Mouse (Mus musculus): ENCODE measurements around the gene Loxl3. TPM values are rescaled to one million over a fixed set of nuclear protein-coding genes. Genes with fewer than 3 reads are reported as not detected.
A peak's percentile ranks its signal among the peaks of the same experiment; 100 is the strongest.

Loxl3 gene
- polyA plus RNA-seq, 1 experiment from 2014 or later = 7.2 TPM

DNA sequence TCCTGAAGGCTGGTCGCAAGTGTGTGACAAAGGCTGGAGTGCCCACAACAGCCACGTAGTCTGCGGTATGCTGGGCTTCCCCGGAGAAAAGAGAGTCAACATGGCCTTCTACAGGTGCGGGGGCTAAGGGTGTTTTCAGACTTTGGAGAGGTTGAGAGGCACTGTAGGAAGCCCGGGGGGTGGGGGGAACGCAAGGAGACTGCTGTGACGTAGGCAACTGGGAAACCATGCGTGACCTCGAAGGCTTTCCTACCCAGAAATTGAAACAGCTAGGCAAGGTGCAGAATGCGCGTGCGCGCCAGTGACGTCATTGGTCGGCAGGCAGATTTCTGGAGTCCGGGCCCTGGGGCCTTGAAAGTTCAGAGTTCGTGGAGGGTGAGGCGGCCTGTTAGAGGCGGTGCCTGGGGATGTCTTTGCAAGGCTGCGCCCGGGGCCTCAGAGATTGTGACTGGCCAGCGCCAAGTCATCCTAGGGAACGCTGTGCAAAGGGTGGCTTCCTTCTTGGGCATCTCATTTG lies 4.6 kb downstream of the Loxl3 start:
- no peaks in the 10 kb centered on the region for H3K36me3 ChIP-seq (replicated peaks)
- 9% methylated on average over 24 of the region's 24 CpGs for WGBS
- H3K4me3 ChIP-seq = peak overlapping the region; percentile 40
- peak; percentile 92 for DNase-seq (ENCODE audit: extremely low spot score, low spot score)
- H3K4me1 ChIP-seq = peaks cover 37% of the 10 kb centered on the region
- H3K27me3 ChIP-seq (ENCODE audit: poor library complexity, severe bottlenecking) = peaks cover 53% of the 10 kb centered on the region
- no peaks in the 10 kb centered on the region for H3K9me3 ChIP-seq
- H3K27ac ChIP-seq = peak overlapping the region; percentile 67

DNA sequence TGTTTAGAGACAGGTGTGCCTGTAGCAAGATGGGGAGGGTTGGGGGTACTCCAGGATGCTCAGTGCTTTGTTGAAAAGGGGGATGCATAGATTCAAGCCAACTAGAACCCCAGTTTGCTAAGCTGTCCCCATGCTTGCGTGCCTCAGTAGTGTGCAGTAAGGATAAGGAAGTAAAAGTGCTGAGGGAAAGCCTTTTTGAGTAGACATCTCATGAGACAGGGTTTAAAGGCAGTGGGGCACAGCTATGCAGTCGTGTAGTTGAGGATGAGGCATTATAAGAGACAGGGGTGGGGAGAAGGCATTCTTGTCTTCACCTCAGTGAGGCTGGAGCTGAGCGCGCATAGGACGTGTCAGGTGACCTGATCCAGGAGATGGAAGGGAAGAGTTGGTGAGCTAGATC lies 6.6 kb downstream of the Loxl3 start:
- no peak for DNase-seq (ENCODE audit: extremely low spot score, low spot score)
- H3K9me3 ChIP-seq = no peaks in the 10 kb centered on the region
- H3K36me3 ChIP-seq (replicated peaks) = no peaks in the 10 kb centered on the region
- peaks cover 29% of the 10 kb centered on the region for H3K4me1 ChIP-seq
- WGBS = 78% methylated on average over 5 of the region's 5 CpGs
- H3K27me3 ChIP-seq (ENCODE audit: poor library complexity, severe bottlenecking) = peaks cover 32% of the 10 kb centered on the region
- no peak overlapping the region for H3K27ac ChIP-seq
- no peak overlapping the region for H3K4me3 ChIP-seq

DNA sequence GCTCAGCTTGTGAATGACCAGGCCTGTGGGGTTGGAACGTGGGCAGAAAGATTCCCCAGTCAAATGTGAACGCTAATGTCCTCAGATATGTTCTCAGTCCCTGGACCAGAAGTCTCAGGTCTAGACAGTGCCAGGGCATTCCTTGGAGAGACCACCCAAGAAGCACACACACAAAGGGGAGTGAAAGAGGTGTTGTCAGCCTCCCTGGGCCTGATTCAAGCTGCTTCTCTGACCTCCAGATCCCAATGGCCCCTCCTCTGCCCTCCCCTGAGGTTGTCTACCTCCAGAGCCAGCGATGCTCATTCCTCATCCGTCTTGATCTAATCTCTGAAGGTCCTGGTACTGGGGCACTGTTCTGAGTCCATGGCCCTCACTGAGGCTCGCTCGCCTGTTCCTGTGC lies 9.6 kb downstream of the Loxl3 start:
- Histone ChIP-seq H3K9me3 (no peaks in the 10 kb centered on the region), H3K4me3 (no peak overlapping the region), H3K27me3 (ENCODE audit: poor library complexity, severe bottlenecking) (peaks cover 5% of the 10 kb centered on the region), H3K27ac (no peak overlapping the region), H3K36me3 (replicated peaks) (no peaks in the 10 kb centered on the region), H3K4me1 (peaks cover 21% of the 10 kb centered on the region)
- no peak for DNase-seq (ENCODE audit: extremely low spot score, low spot score)
- WGBS = 70% methylated on average over 6 of the region's 6 CpGs

DNA sequence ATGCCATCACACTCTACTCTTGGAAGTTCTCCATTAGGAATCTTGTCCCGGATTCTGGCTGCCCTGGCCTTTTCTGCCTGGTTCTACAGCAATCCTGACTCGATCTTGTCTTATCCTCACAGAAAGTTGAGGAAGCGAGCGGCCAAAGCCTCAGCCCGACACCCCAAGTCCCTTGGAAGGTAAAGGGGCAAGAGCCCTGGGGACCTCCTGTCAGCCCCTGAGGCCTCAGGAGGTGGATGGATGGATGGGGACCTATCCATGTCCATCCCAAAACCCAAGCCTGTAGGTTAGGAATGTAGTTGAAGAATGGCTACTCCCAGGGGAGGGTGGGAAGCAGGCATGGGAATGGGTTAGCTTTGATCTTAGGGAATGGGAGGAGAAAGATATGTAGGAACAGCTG lies 10.0 kb downstream of the Loxl3 start:
- no peaks in the 10 kb centered on the region for H3K36me3 ChIP-seq (replicated peaks)
- 91% methylated on average over 5 of the region's 5 CpGs for WGBS
- no peak for DNase-seq (ENCODE audit: extremely low spot score, low spot score)
- no peak overlapping the region for H3K27ac ChIP-seq
- H3K9me3 ChIP-seq = no peaks in the 10 kb centered on the region
- peaks cover 17% of the 10 kb centered on the region for H3K4me1 ChIP-seq
- no peak overlapping the region for H3K4me3 ChIP-seq
- H3K27me3 ChIP-seq (ENCODE audit: poor library complexity, severe bottlenecking) = peaks cover 5% of the 10 kb centered on the region

DNA sequence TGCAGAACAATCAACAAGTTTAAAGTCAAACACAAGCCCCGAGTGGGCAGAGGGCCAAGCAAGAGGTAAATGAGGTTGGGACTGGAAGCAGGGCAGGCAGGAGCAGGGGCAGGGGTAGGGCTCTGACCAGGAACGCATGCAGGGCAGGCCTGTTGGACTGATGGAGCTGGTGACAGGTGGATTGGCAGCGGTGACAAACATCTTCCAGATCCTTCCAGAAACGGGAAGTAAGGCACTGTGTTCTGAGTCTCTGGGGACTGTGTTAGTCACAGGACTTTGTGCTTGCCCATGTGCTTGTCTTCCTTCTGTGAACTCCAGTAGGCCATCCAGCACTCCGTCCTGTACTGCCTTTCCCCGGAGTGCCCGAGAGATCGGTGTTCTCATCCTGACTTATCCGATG lies 10.8 kb downstream of the Loxl3 start:
- no peak overlapping the region for H3K27ac ChIP-seq
- H3K27me3 ChIP-seq (ENCODE audit: poor library complexity, severe bottlenecking) = peaks cover 5% of the 10 kb centered on the region
- no peak overlapping the region for H3K4me3 ChIP-seq
- peaks cover 16% of the 10 kb centered on the region for H3K4me1 ChIP-seq
- 86% methylated on average over 9 of the region's 9 CpGs for WGBS
- no peaks in the 10 kb centered on the region for H3K9me3 ChIP-seq
- H3K36me3 ChIP-seq (replicated peaks) = peaks cover 1% of the 10 kb centered on the region; the same call in 1 of the 2 replicates
- DNase-seq (ENCODE audit: extremely low spot score, low spot score) = no peak

DNA sequence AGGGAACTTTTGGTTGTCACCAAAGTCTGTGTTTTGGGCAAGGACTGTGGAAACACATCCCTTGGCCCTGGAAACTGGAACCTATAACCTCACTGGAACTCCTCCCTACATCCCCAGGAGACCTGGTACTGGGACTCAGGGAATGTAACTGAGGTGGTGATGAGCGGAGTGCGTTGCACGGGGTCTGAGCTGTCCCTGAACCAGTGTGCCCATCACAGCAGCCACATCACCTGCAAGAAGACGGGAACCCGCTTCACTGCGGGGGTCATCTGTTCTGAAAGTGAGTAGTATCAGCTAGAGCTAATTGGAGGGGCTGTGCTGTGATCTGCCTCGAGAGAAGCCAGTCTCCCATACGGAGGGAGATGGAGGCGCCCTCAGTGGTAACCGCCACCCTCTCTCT lies 15.4 kb downstream of the Loxl3 start:
- no peaks in the 10 kb centered on the region for H3K27me3 ChIP-seq (ENCODE audit: poor library complexity, severe bottlenecking)
- peaks cover 31% of the 10 kb centered on the region for H3K36me3 ChIP-seq (replicated peaks)
- no peak for DNase-seq (ENCODE audit: extremely low spot score, low spot score)
- H3K4me3 ChIP-seq = no peak overlapping the region
- H3K9me3 ChIP-seq = no peaks in the 10 kb centered on the region
- 78% methylated on average over 10 of the region's 10 CpGs for WGBS
- H3K27ac ChIP-seq = no peak overlapping the region
- peaks cover 25% of the 10 kb centered on the region for H3K4me1 ChIP-seq

DNA sequence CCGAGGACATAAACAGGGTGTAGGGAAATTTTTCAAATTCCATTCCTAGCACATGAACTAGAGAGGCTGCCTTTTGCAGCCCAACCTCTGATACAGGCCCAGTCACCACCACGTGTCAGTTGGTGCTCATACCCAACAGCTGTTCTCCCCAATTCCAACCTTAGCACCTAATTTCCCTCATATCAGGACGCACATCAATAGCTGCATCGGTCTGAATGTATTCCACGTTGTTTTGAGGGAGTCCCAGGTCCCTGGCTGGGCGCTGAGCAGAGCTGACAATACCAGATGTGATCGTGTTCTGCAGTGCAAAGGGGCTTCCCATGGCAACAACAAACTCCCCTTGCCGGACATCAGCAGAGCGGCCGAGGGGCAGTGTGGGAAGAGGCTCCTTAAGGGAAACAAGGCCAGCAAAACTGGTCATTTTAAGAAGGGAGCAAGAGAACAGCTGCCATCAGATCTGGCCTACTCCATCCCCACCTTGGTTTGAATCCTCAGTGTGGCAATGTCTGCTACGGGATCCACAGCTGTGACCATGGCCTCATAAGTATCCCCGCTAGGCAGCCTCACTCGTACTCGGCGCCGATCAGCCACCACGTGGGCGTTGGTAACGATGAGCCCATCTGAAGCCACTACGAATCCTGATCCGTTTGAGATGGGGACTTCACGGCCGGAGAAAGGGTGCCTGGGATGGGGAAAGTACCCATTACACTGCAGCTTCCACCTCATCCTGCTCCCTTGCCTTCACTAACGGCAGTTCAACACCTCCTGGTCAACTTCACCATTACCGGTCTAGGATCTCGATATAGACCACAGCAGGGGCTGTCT lies 19.4 kb downstream of the Loxl3 start:
- peak overlapping the region; percentile 93 for H3K27ac ChIP-seq
- 0 out of 2 replicates have a peak, but pooled peaks cover under 1% of the 10 kb centered on the region for H3K27me3 ChIP-seq (ENCODE audit: poor library complexity, severe bottlenecking)
- H3K4me1 ChIP-seq = peaks cover 36% of the 10 kb centered on the region
- H3K9me3 ChIP-seq = no peaks in the 10 kb centered on the region
- 3% methylated on average over 26 of the region's 26 CpGs for WGBS
- peaks cover 58% of the 10 kb centered on the region for H3K36me3 ChIP-seq (replicated peaks)
- DNase-seq (ENCODE audit: extremely low spot score, low spot score) = peak; percentile 62
- peak overlapping the region; percentile 97 for H3K4me3 ChIP-seq

DNA sequence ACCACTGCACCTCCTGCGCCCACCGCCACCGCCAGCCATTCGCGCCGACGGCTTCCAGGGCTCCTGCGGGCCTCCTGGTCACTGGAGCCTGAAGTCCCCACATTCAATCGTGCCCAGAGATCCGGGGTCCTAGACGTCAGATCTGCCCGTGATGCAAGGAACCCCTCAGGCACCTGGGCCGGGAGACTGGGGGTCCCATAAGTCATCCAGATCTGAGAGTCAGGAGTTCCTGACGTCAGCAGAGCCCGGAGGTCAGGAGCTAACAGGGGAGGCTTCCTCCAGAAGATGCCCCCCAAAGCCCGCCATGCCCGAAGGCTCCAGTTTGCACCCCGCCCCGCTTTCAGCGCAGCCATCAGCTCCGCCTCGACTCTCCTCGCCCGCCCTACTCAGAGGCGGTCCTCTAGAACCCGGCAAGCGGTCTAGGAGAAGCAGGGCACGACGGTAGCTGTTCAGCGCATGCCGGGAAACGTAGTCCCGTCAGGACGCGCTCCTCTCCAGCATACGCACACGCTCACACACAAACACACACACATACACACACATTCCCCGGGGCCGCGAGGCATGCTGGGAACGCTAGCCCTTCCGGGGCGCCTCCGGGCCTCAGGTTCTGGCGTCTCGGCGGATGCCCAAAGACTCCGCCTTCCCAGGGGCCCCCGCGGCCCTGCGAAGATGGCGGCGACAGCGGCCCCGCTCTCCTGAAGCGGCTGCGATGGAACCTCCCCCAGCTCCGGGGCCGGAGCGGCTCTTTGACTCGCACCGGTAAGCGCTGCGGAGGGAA lies 20.3 kb downstream of the Loxl3 start, which contains the start of gene Aup1:
Aup1 (plus strand) TSS at position 448 of the 778 bp plus-strand sequence.
- peak; percentile 99 for DNase-seq (ENCODE audit: extremely low spot score, low spot score)
- H3K4me3 ChIP-seq = peak within 1 kb of the TSS; percentile 97
- H3K9me3 ChIP-seq = no peaks in the 10 kb centered on the region
- peaks cover 62% of the 10 kb centered on the region for H3K36me3 ChIP-seq (replicated peaks)
- 0 out of 2 replicates have a peak, but pooled peaks cover 9% of the 10 kb centered on the region for H3K27me3 ChIP-seq (ENCODE audit: poor library complexity, severe bottlenecking)
- H3K27ac ChIP-seq = peak within 1 kb of the TSS; percentile 93
- H3K4me1 ChIP-seq = peaks cover 36% of the 10 kb centered on the region
- WGBS = under 1% methylated on average over 64 of the region's 64 CpGs

DNA sequence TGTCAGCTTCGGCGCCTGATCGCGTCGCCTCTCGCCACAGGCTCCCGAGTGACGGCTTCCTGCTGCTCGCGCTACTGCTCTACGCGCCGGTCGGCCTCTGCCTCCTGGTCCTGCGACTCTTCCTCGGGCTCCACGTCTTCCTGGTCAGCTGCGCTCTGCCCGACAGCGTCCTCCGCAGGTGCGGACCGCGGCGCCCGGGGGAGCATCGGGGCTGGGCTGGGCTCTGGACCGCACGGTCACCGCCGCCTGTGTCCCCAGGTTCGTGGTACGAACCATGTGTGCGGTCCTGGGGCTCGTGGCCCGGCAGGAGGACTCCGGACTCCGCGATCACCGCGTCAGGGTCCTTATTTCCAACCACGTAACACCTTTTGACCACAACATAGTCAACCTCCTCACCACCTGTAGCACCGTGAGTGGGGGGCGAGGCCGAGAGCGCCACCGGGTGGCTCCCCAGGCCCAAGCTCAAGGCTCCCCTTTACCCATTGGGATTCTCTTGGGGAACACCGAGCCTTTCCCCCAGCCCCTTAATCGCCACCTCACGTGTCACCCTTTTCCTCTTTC lies 21.0 kb downstream of the Loxl3 start, which contains the start of gene Htra2:
Htra2 (minus strand) TSS at position 403 of the 561 bp plus-strand sequence.
- H3K4me1 ChIP-seq = peaks cover 36% of the 10 kb centered on the region
- H3K4me3 ChIP-seq = peak within 1 kb of the TSS; percentile 97
- DNase-seq (ENCODE audit: extremely low spot score, low spot score) = peak; percentile 42
- H3K36me3 ChIP-seq (replicated peaks) = peaks cover 58% of the 10 kb centered on the region
- H3K27ac ChIP-seq = peak within 1 kb of the TSS; percentile 93
- H3K9me3 ChIP-seq = no peaks in the 10 kb centered on the region
- H3K27me3 ChIP-seq (ENCODE audit: poor library complexity, severe bottlenecking) = peaks cover 16% of the 10 kb centered on the region
- under 1% methylated on average over 50 of the region's 50 CpGs for WGBS

DNA sequence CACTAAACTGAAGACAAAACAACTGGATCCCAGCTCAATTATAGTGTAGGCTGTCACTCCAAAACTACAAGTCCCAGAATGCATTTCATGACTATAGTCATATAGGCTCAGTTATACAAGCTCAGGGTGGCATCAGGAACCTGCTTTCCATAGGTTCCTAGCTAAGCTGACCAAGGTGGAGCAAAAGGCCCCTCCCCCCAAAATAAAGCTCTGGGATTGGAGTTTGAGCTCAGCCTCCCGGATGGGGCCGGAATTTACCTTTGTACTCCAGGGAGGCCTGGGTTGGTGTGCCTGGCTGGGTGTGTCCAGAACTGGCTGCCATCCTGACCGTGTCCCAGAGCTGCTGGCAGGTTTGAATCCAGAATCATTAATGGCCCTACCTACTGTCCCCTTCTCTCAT lies 23.8 kb downstream of the Loxl3 start, which contains the start of gene Dqx1:
Dqx1 (plus strand) TSS at position 55 of the 400 bp plus-strand sequence.
- H3K4me3 ChIP-seq = no peak within 1 kb of the TSS
- DNase-seq (ENCODE audit: extremely low spot score, low spot score) = no peak
- peaks cover 27% of the 10 kb centered on the region for H3K4me1 ChIP-seq
- no peak within 1 kb of the TSS for H3K27ac ChIP-seq
- no peaks in the 10 kb centered on the region for H3K9me3 ChIP-seq
- H3K27me3 ChIP-seq (ENCODE audit: poor library complexity, severe bottlenecking) = peaks cover 45% of the 10 kb centered on the region
- H3K36me3 ChIP-seq (replicated peaks) = peaks cover 31% of the 10 kb centered on the region
- 47% methylated on average over 3 of the region's 3 CpGs for WGBS

DNA sequence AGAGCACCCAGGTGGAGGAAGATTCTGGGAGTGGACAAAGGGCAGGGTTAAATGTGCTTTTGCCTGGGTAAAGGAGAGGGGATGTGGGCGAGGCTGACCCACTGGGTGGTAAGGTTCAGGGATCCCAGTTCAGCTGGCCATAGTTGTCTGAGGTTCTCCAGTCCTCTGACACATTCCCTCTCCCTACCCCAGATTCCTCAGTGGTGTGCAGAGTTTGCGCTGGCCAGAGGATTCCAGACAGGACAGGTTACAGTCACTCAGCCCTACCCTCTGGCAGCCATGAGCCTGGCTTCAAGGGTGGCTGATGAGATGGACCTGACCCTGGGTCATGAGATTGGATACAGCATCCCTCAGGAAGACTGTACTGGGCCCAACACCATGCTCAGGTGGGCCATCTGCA lies 24.8 kb downstream of the Loxl3 start:
- WGBS = 86% methylated on average over 2 of the region's 2 CpGs
- Histone ChIP-seq H3K4me1 (peaks cover 17% of the 10 kb centered on the region), H3K27me3 (ENCODE audit: poor library complexity, severe bottlenecking) (peaks cover 54% of the 10 kb centered on the region), H3K27ac (no peak overlapping the region), H3K36me3 (replicated peaks) (peaks cover 31% of the 10 kb centered on the region), H3K9me3 (no peaks in the 10 kb centered on the region), H3K4me3 (no peak overlapping the region)
- no peak for DNase-seq (ENCODE audit: extremely low spot score, low spot score)

DNA sequence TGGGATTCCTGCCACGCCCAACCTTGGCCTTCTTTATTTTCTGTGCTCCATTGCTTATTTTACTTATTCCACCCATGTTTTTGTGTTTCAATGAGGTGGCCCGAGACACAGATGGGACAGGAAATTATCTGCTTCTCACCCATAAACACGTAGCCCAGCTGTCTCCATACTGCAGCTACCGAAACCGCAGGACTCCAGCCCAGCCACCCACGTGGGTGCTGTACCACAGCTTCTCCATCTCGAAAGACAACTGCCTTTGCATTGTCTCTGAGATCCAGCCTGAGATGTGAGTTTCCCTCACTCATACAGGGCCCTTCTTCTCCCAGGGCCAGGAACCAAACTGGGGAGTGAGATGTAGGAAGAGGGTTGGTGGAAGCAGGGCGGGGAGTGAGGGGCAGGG lies 32.0 kb downstream of the Loxl3 start:
- WGBS = 37% methylated on average over 8 of the region's 8 CpGs
- no peak for DNase-seq (ENCODE audit: extremely low spot score, low spot score)

More for the DNA sequence above, 32.0 kb downstream of the Loxl3 start:
- H3K4me1 ChIP-seq = peaks cover 32% of the 10 kb centered on the region
- no peak overlapping the region for H3K4me3 ChIP-seq
- H3K27me3 ChIP-seq (ENCODE audit: poor library complexity, severe bottlenecking) = peaks cover 100% of the 10 kb centered on the region
- no peaks in the 10 kb centered on the region for H3K36me3 ChIP-seq (replicated peaks)
- H3K27ac ChIP-seq = no peak overlapping the region
- H3K9me3 ChIP-seq = no peaks in the 10 kb centered on the region
